Mouse (Mus musculus): ENCODE measurements at regions not wholly inside any gene's neighbourhood (a gene's known extent, or its start where the extent isn't known, plus 50 kb on each side); places are given as distances from the start of the nearest gene placed in this dataset.

- TF ChIP-seq CTCF (IDR thresholded peaks at IDR 0.05; ENCODE audit: extremely low read depth, insufficient read depth, low read length) (no peak), POLR2A (IDR thresholded peaks at IDR 0.05; ENCODE audit: extremely low read depth, insufficient read depth, low read length) (no peak)
These were observed 78.6 kb downstream of the Ets2 start for GRCm38 (mm10) chr16:95780431-95780830.
